Mouse (Mus musculus) CH12.LX (cell line): Measurements from ENCODE around the gene Hsd17b7. TPM values are rescaled to one million over a fixed set of nuclear protein-coding genes. Genes with fewer than 3 reads are reported as not detected.

ENCODE experiments used
- DNase-seq: peaks from one replicate; pipeline ENCODE4 v3.0.0-alpha.2; 2013; ENCODE audit errors: extremely low read depth
- H3K27ac ChIP-seq: 2 replicates; pipeline ENCODE4 v1.5.1; 2012; ENCODE audit warnings: low read depth, mild to moderate bottlenecking, control low read depth, moderate library complexity; ENCODE audit not compliant: insufficient read depth
- H3K27me3 ChIP-seq: replicated peaks from 2 replicates; pipeline ENCODE3; 2012; ENCODE audit warnings: inconsistent platforms
- H3K36me3 ChIP-seq, 2 experiments: replicated peaks in 1 of 2; 2 replicates each; pipeline versions ENCODE3 to v1.6.1; 2012; ENCODE audit warnings: inconsistent platforms in 1 of 2, low read length in 1 of 2, mild to moderate bottlenecking in 1 of 2, mixed read lengths in 1 of 2, moderate library complexity in 1 of 2; ENCODE audit not compliant: control insufficient read depth in 1 of 2, insufficient read depth in 1 of 2
- H3K4me1 ChIP-seq, 2 experiments: 2 replicates each; pipeline ENCODE4 v1.6.1; 2012; ENCODE audit warnings: inconsistent platforms in 1 of 2, moderate library complexity in 1 of 2; ENCODE audit not compliant: insufficient read depth in 2 of 2, control insufficient read depth in 1 of 2
- H3K4me2 ChIP-seq: 2 replicates; pipeline ENCODE4 v1.6.1; 2012; ENCODE audit warnings: low read depth, mild to moderate bottlenecking, control low read depth; ENCODE audit not compliant: poor library complexity, insufficient read depth, severe bottlenecking
- H3K4me3 ChIP-seq, 3 experiments: fragments of 150-350 bp in 1 of 3; sonication (generic) in 1 of 3; replicated peaks in 1 of 3; 2 replicates each; pipeline versions ENCODE3 to v1.5.1; 2011 to 2012; ENCODE audit warnings: low read depth in 2 of 3, low read length in 2 of 3, mild to moderate bottlenecking in 2 of 3, moderate library complexity in 2 of 3, control low read depth in 1 of 3, improper control_type of control experiment in 1 of 3, inconsistent platforms in 1 of 3, mixed read lengths in 1 of 3; ENCODE audit not compliant: poor library complexity in 1 of 3
- H3K79me2 ChIP-seq: replicated peaks from 2 replicates; pipeline ENCODE4 v1.6.1; 2012; ENCODE audit warnings: mild to moderate bottlenecking, moderate library complexity; ENCODE audit not compliant: control insufficient read depth, poor library complexity, insufficient read depth, severe bottlenecking; ENCODE audit errors: extremely low read depth
- H3K9ac ChIP-seq: 2 replicates; pipeline ENCODE4 v1.6.1; 2012; ENCODE audit warnings: low read depth, mild to moderate bottlenecking, control low read depth, moderate library complexity; ENCODE audit not compliant: insufficient read depth
- H3K9me3 ChIP-seq: replicated peaks from 2 replicates; pipeline ENCODE3; 2012; ENCODE audit warnings: low read length, inconsistent platforms, mixed read lengths
- CHD1 ChIP-seq: IDR thresholded peaks from 2 replicates; pipeline ENCODE4 v1.6.1; 2012; ENCODE audit warnings: low read depth, low read length, improper control_type of control experiment, inconsistent platforms
- CTCF ChIP-seq, 2 experiments: IDR thresholded peaks in 1 of 2; conservative IDR thresholded peaks in 1 of 2; 2 replicates each; pipeline ENCODE4 v1.5.1; 2011 to 2012; ENCODE audit warnings: low read depth in 2 of 2, low read length in 2 of 2, improper control_type of control experiment in 1 of 2, inconsistent platforms in 1 of 2, mild to moderate bottlenecking in 1 of 2, moderate library complexity in 1 of 2
- ELF1 ChIP-seq: IDR thresholded peaks from 2 replicates; pipeline ENCODE4 v1.6.1; 2014; ENCODE audit warnings: low read depth, mild to moderate bottlenecking, inconsistent platforms, low read length, improper control_type of control experiment
- MAX ChIP-seq: IDR thresholded peaks from 2 replicates; pipeline ENCODE4 v1.6.1; 2011; ENCODE audit warnings: low read length, improper control_type of control experiment
- MAZ ChIP-seq: IDR thresholded peaks from 2 replicates; pipeline ENCODE4 v1.6.1; 2012; ENCODE audit warnings: low read depth, mild to moderate bottlenecking, inconsistent platforms, low read length, improper control_type of control experiment, moderate library complexity
- POLR2AphosphoS2 ChIP-seq: IDR thresholded peaks from 2 replicates; pipeline ENCODE4 v1.6.1; 2011; ENCODE audit warnings: low read depth, low read length, improper control_type of control experiment
- RAD21 ChIP-seq: IDR thresholded peaks from 2 replicates; pipeline ENCODE4 v1.6.1; 2011; ENCODE audit warnings: low read depth, mild to moderate bottlenecking, low read length, improper control_type of control experiment, moderate library complexity
- RCOR1 ChIP-seq: conservative IDR thresholded peaks from 2 replicates; pipeline ENCODE4 v1.6.1; 2012; ENCODE audit warnings: low read depth, mild to moderate bottlenecking, inconsistent platforms, low read length, improper control_type of control experiment
- SMC3 ChIP-seq: IDR thresholded peaks from 2 replicates; pipeline ENCODE4 v1.6.1; 2011; ENCODE audit warnings: low read depth, low read length, improper control_type of control experiment
- ZC3H11A ChIP-seq: IDR thresholded peaks from 2 replicates; pipeline ENCODE4 v1.6.1; 2012; ENCODE audit warnings: low read depth, mild to moderate bottlenecking, inconsistent platforms, low read length, improper control_type of control experiment
- dilution Hi-C: fragments of 300-500 bp; cut with MboI; formaldehyde crosslinking; loops from 2 replicates; pipeline ENCODE4 v1.14.3; 2020; ENCODE audit warnings: low sequenced_read_pairs; ENCODE audit not compliant: extremely low pct_unique_long_range_greater_than_20kb, extremely low pct_ligation_motif_present
- in situ Hi-C: fragments of 300-500 bp; cut with MboI; formaldehyde crosslinking; loops from 3 replicates; pipeline ENCODE4 v1.14.3; 2019; ENCODE audit warnings: low sequenced_read_pairs, low pct_ligation_motif_present, low pct_unique_long_range_greater_than_20kb, mixed read lengths
- polyA plus RNA-seq: library from polyadenylated mRNA; unstranded; fragments of >175 nt; gene quantifications from 2 replicates; pipeline ENCODE4 v1.2.1, GENCODE M21; 2012; ENCODE audit warnings: low read depth; ENCODE audit not compliant: insufficient read length
- total RNA-seq, 2 experiments: library from RNA; depleted of rRNA; stranded (reverse); fragments of 300-350 nt in 1 of 2; fragments of >200 nt in 1 of 2; gene quantifications; 2 replicates each; pipeline ENCODE4 v1.2.3; 2012 to 2014

Gene Hsd17b7
- total and polyA plus RNA-seq, 3 experiments: 7.5 to 29.7 (median 13.9) TPM

DNA sequence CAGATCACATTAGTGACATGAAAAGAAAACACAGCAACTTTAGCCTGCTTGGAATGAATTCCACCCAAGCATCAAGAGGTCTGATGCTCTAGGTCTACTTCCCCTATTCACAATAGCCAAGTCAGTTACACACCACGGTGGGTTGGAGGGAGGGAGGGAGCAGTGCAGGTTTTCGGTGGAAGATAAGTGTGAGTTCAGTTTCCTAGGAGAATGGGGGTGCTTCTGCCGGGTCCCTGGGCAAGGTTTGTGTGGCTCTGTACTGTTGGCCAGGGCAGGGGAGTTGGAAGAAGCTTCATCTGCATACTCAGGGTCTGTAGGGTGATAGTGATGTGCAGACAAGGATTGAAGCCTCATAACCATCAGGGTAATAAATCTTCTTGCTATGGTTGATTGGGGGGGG lies 23.0 kb downstream of the Hsd17b7 start:
- Histone ChIP-seq H3K79me2 (no peaks in the 10 kb centered on the region), H3K27ac (no peak overlapping the region), H3K36me3 (peaks cover 0 to 11% of the 10 kb centered on the region in 2 experiments), H3K9me3 (peaks cover 2% of the 10 kb centered on the region), H3K4me1 (no peaks in the 10 kb centered on the region), H3K27me3 (no peaks in the 10 kb centered on the region), H3K4me3 (no peak overlapping the region), H3K9ac (no peak overlapping the region), H3K4me2 (no peak overlapping the region)
- in situ Hi-C loops: loop anchor here (10.0 kb wide), 1 partner anchor 189 kb away; no protein-coding TSS in a partner anchor
- no peak for DNase-seq
- no peak for TF ChIP-seq CHD1
- no peak for TF ChIP-seq ELF1
- no peak for TF ChIP-seq RCOR1
- dilution Hi-C loops: no loop called here

DNA sequence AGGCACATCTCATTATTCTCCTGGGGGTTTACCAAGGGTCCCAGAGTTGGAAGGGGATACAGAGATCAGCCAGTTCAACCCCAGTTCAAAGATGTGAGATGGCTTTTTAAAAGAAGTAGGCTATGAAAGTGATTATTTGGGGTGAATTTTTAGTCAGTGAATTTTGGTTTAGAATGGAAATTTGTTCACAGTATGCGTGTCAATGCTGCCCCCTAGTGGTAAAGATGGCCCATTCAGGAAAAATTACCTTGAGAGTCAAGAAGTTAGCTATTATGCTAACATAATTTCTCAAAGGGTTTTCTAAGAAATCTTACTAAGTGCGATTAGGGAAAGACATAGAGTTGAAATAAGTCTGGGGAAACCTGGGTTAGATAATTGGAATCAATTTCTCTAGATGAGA lies 29.7 kb downstream of the Hsd17b7 start:
- no peak overlapping the region for H3K9ac ChIP-seq
- H3K4me1 ChIP-seq: 0 out of 4 replicates have a peak, but pooled peaks cover 0 to 3% of the 10 kb centered on the region in 2 experiments
- H3K27me3 ChIP-seq: no peaks in the 10 kb centered on the region
- no peaks in the 10 kb centered on the region for H3K79me2 ChIP-seq
- TF ChIP-seq ZC3H11A (no peak), CTCF (conservative IDR thresholded peaks at IDR 0.05 in 1 of 2, IDR thresholded peaks at IDR 0.05 in 1 of 2; ENCODE audit: low read depth in 2 of 2, low read length in 2 of 2) (peak; percentile 44 to 81; a peak in 3 of 4 replicates), RAD21 (peak; percentile 82), SMC3 (peak; percentile 54), POLR2AphosphoS2 (no peak)
- H3K27ac ChIP-seq: no peak overlapping the region
- no peak overlapping the region for H3K4me3 ChIP-seq
- H3K36me3 ChIP-seq: no peaks in the 10 kb centered on the region
- peak; percentile 57 for DNase-seq
- dilution Hi-C loops (no loop called here), in situ Hi-C loops (no loop called here)
- H3K4me2 ChIP-seq: no peak overlapping the region
- no peaks in the 10 kb centered on the region for H3K9me3 ChIP-seq

DNA sequence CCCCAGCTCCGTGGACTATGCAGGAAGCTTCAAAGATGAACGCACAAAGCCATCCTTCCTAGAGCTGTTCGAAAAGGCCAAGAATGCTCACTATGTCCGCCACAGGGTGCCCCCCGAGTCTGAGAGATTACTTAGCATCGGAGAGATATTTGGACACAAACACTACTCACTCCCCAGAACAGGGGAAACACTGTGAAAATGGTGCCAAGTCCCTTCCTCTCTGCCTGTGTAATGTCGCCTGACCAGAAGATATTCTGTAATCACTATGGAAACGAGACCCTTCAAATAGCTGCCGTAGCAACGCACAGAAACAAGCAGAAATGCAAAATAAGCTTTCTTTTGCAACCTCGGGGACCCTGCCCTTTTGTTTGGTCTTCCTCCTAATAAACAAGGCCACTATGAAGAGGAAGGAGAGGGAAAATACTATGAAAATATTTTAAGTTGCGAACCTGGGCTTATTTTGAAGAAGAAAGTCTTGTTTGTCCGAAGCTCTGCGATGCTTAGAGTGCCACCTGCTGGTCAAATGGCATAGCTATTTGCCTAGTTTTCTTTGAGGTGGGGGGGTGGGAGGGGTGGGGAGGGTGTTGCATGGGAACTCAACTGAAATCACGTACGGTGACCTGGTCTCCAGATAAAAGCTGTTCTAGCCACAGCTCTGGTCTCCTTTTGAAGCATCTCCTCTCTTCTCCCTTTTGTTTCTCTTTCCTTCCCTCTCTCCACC lies 34.9 kb downstream of the Hsd17b7 start:
- H3K79me2 ChIP-seq: no peaks in the 10 kb centered on the region
- H3K4me3 ChIP-seq: no peak overlapping the region
- in situ Hi-C loops: no loop called here
- dilution Hi-C loops: no loop called here
- peaks cover 0 to 9% of the 10 kb centered on the region in 2 experiments; a peak in 1 of 4 replicates for H3K4me1 ChIP-seq
- DNase-seq: peak; percentile 62
- TF ChIP-seq SMC3 (peak; percentile 38; the same call in 1 of the 2 replicates), RAD21 (peak; percentile 55), CTCF (conservative IDR thresholded peaks at IDR 0.05 in 1 of 2, IDR thresholded peaks at IDR 0.05 in 1 of 2; ENCODE audit: low read depth in 2 of 2, low read length in 2 of 2) (peak; percentile 46 to 70), MAX (no peak), MAZ (peak; percentile 46; the same call in 1 of the 2 replicates)
- TF ChIP-seq, all 38 proteins: peak for 4
- no peaks in the 10 kb centered on the region for H3K9me3 ChIP-seq
- H3K9ac ChIP-seq: no peak overlapping the region; the same call in 1 of the 2 replicates
- H3K27me3 ChIP-seq: peaks cover 11% of the 10 kb centered on the region
- H3K36me3 ChIP-seq: no peaks in the 10 kb centered on the region
- H3K4me2 ChIP-seq: peak overlapping the region; percentile 90
- no peak overlapping the region for H3K27ac ChIP-seq
